Mouse (Mus musculus) embryonic facial prominence, embryonic 13.5 days (tissue): ENCODE measurements around the gene Atp10a. TPM values are rescaled to one million over a fixed set of nuclear protein-coding genes. Genes with fewer than 3 reads are reported as not detected.

Source experiments
- ATAC-seq: fragments of 200-750 bp; cut with Nextera tagmentation; 2 replicates; pipeline ENCODE4 v1.8.0; 2017; ENCODE audit warnings: low read depth; ENCODE audit not compliant: insufficient number of reproducible peaks, insufficient read depth, low FRiP score, low TSS enrichment
- H3K27ac ChIP-seq: fragments of 300-500 bp; sonication (generic); 2 replicates; pipeline ENCODE4 v1.5.1; 2015; ENCODE audit warnings: moderate library complexity, mild to moderate bottlenecking, inconsistent platforms
- H3K27me3 ChIP-seq: fragments of 300-500 bp; sonication (generic); 2 replicates; pipeline ENCODE4 v1.6.1; 2015; ENCODE audit warnings: mild to moderate bottlenecking, inconsistent platforms
- H3K36me3 ChIP-seq: fragments of 300-500 bp; sonication (generic); 2 replicates; pipeline ENCODE4 v1.6.1; 2015; ENCODE audit warnings: mild to moderate bottlenecking, inconsistent platforms
- H3K4me1 ChIP-seq: fragments of 300-500 bp; sonication (generic); 2 replicates; pipeline ENCODE4 v1.6.1; 2015; ENCODE audit warnings: inconsistent platforms
- H3K4me2 ChIP-seq: fragments of 300-500 bp; sonication (generic); 2 replicates; pipeline ENCODE4 v1.6.1; 2015; ENCODE audit warnings: moderate library complexity, mild to moderate bottlenecking, inconsistent platforms
- H3K4me3 ChIP-seq: fragments of 300-500 bp; sonication (generic); 2 replicates; pipeline ENCODE4 v1.5.1; 2015; ENCODE audit warnings: mild to moderate bottlenecking, inconsistent platforms
- H3K9ac ChIP-seq: fragments of 300-500 bp; sonication (generic); 2 replicates; pipeline ENCODE4 v1.6.1; 2015; ENCODE audit warnings: mild to moderate bottlenecking, inconsistent platforms
- H3K9me3 ChIP-seq: fragments of 300-500 bp; sonication (generic); 2 replicates; pipeline ENCODE4 v1.6.1; 2016; ENCODE audit warnings: inconsistent platforms
- WGBS: fragments of 180-500 bp; shearing (Covaris S2); methylation state at CpG from one replicate; pipeline ENCODE4 v1.1.7; 2015; ENCODE audit warnings: mixed read lengths; 5-methylcytosine and 5-hydroxymethylcytosine counted together
- polyA plus RNA-seq: library from polyadenylated mRNA; unstranded; fragments of >200 nt; fragmentation: Nextera tagmentation; extraction: Ambion mirVana; gene quantifications from 2 replicates; pipeline ENCODE4 v1.2.1, GENCODE M21; 2015

Gene Atp10a
- polyA plus RNA-seq, 1 experiment from 2014 or later = 2.0 TPM

DNA sequence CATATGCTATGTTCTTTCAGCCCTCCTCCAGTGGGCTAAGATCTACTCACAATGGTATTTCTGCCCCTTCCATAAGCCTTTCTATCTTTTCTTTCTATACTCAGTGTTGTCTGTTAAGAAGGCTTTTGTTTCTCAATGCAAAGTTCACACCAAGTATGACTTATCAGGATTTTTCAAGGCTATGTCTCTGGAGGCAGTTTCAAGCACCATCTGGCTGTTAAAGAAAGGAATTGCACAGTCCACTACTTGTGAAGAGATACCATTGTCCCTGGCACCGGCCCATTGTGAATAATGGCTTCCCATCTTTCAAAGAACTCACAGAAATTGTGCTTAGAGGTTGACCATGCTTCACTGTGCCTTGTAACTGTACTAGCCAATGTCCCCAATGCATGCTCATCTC lies 214.7 kb downstream of the Atp10a start:
- Histone ChIP-seq H3K4me3 (no peak overlapping the region), H3K36me3 (no peaks in the 10 kb centered on the region), H3K27me3 (no peaks in the 10 kb centered on the region), H3K27ac (no peak overlapping the region), H3K9ac (no peak overlapping the region), H3K9me3 (no peaks in the 10 kb centered on the region), H3K4me1 (no peaks in the 10 kb centered on the region), H3K4me2 (no peak overlapping the region)
- WGBS = 74% methylated on average over 1 of the region's 1 CpGs
- no peak for ATAC-seq

DNA sequence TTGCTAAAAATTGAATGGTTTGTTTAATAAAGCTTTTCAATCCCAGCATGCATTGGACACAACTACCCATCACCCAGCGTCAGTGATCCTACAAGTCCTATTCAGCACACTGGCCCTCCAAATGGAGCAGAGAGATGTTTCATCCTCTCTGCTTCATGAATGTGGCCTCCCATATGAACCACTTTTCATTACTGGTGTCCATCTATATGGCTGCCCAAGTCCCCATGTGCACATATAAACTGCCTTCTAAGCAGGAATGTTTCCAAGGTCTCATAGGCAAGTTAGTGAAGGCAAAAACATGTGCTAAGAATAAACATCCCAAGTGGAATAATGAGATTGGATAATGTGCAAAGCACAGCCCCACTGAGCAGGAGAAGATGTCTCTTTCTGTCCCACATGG lies 217.7 kb downstream of the Atp10a start:
- H3K4me3 ChIP-seq = no peak overlapping the region
- H3K9me3 ChIP-seq = no peaks in the 10 kb centered on the region
- ATAC-seq = no peak
- H3K4me1 ChIP-seq = no peaks in the 10 kb centered on the region
- H3K4me2 ChIP-seq = no peak overlapping the region
- no peaks in the 10 kb centered on the region for H3K27me3 ChIP-seq
- no peak overlapping the region for H3K27ac ChIP-seq
- H3K36me3 ChIP-seq = no peaks in the 10 kb centered on the region
- no peak overlapping the region for H3K9ac ChIP-seq
- WGBS = 92% methylated on average over 1 of the region's 1 CpGs
